Comparison of ENCODE assay signal across 1 mouse cellular context in genomic region chr11:23846016-23846815, GRCm38 (mm10).
TF ChIP-seq lines count a peak whose summit lies in the region.

No protein-coding gene starts in this region.

TF ChIP-seq in CH12.LX, 34 proteins besides CTCF, POLR2A, EP300 and RAD21 (continued from another document):
- TF ChIP-seq BHLHE40 (IDR thresholded peaks at IDR 0.05; ENCODE audit: low read depth, low read length) = peak; percentile 58; the same call in 1 of the 2 replicates
- no peak for TF ChIP-seq USF2 (conservative IDR thresholded peaks at IDR 0.05; ENCODE audit: low read depth, low read length)
- 0 out of 2 replicates have a peak, but pooled peaks have one; percentile 11 for TF ChIP-seq MAX (IDR thresholded peaks at IDR 0.05; ENCODE audit: low read length)
- no peak for TF ChIP-seq JUN (IDR thresholded peaks at IDR 0.05; ENCODE audit: insufficient read depth, low read depth, low read length)
- TF ChIP-seq ZKSCAN1 (IDR thresholded peaks at IDR 0.05; ENCODE audit: borderline replicate concordance, low read depth, low read length) = no peak
- no peak for TF ChIP-seq UBTF (IDR thresholded peaks at IDR 0.05; ENCODE audit: low read depth, low read length)
- no peak for TF ChIP-seq TCF12 (IDR thresholded peaks at IDR 0.05; ENCODE audit: low read depth, low read length)
- TF ChIP-seq GABPA (IDR thresholded peaks at IDR 0.05; ENCODE audit: insufficient replicate concordance, low read depth, low read length) = no peak
- no peak for TF ChIP-seq JUND (conservative IDR thresholded peaks at IDR 0.05; ENCODE audit: low read depth, low read length)
- no peak for TF ChIP-seq CHD1 (IDR thresholded peaks at IDR 0.05; ENCODE audit: low read depth, low read length)
- no peak for TF ChIP-seq ZNF384 (IDR thresholded peaks at IDR 0.05; ENCODE audit: low read depth, low read length)
